Mouse (Mus musculus) ovary, postnatal 36 days (tissue): ENCODE results near the gene Nrxn3.

Experiments used
- DNase-seq: peaks from one replicate; pipeline ENCODE4 v3.0.0; 2022; ENCODE audit warnings: low spot score, mixed read lengths

The Nrxn3 gene

DNA sequence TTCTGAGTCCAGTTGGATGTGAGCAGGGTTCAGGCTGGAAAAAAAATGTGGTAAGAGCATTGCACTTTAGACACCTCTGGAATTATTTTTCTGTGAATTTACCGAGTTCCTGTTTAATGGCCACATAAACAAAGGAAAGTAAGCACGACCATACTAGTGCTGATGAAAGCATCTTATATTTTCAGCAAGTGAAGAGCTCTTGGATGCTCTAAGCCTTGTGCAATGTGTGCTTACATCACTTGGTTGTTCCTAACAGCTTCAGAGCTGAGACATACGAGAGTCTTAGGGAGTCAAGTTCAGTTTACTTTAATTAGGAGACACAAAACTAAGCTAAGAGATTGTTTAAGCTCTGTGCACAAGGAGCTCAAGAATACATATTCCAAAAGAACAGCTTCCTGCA is 1231.0 kb downstream of the Nrxn3 start:
- no peak for DNase-seq

GRCm38 (mm10) chr12:89954441-89955070 is 1231.9 kb downstream of the Nrxn3 start:
- no peak for DNase-seq

GRCm38 (mm10) chr12:89963073-89963472 is 1240.4 kb downstream of the Nrxn3 start:
- no peak for DNase-seq

GRCm38 (mm10) chr12:89976648-89977047 is 1254.0 kb downstream of the Nrxn3 start:
- no peak for DNase-seq

- DNase-seq = no peak
Observed at GRCm38 (mm10) chr12:89977479-89977878, 1254.8 kb downstream of the Nrxn3 start.

- no peak for DNase-seq
Observed at GRCm38 (mm10) chr12:89979190-89979589, 1256.5 kb downstream of the Nrxn3 start.

DNA sequence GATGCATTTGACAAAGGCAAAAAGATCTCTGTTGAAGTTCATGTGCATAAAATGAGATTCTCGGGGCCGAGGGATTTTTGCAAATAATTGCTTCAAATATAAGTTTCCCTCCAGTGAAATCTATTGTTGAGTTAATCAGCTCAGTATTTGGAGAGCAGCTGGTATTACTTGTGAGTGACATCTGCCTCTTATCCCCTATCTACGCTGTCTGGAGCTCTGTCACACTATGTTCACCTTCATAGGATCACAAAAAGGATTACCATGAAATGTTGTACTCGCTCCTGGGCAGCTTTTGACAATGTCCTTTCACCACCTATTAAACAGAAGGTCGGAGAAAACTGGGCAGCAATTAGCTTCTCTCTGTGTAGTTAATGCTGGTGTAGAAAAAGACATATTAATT is 1259.8 kb downstream of the Nrxn3 start:
- DNase-seq = no peak

- no peak for DNase-seq
Observed at GRCm38 (mm10) chr12:89983399-89983798, 1260.7 kb downstream of the Nrxn3 start.

GRCm38 (mm10) chr12:89986219-89986618 is 1263.5 kb downstream of the Nrxn3 start:
- DNase-seq = no peak

GRCm38 (mm10) chr12:89993273-89993672 is 1270.6 kb downstream of the Nrxn3 start:
- no peak for DNase-seq

DNA sequence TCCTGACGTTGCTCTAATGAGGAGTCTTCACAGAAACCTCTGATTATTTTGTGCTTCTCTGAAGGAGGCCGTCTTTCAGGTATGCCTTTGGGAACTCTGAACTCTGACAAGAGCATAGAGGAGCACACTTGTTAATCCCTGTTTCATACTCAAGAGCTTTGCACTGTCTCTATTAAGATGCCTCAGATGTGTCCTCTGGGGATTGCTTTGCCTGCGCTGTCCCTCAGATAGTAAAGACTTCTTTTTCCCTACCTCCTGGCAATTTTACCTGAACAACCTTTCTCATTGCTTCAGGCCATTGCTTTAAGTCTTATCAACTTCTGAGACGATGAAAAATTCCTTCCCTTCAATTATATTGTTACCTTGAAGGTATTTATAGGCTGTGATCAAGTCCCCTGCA is 1272.7 kb downstream of the Nrxn3 start:
- no peak for DNase-seq

GRCm38 (mm10) chr12:90010280-90010679 is 1287.6 kb downstream of the Nrxn3 start:
- DNase-seq = no peak

DNA sequence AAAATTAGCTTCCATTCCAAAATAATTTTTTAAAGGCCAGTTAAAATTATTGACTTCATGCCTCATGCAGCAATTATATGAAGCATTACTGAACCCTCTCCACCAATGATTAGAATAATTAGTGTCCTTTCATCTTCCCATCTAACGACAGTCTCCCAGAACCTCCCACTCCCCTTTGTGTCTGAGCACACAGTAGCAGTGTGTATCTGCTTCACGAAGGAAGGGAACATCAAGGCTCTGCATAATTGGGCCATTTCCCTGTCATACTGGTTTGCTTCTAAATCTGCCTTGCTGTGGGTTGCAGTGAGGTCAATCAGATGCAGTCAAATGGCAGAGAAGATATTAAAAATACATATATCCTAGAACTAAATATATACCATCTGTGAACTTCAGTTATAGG is 1291.3 kb downstream of the Nrxn3 start:
- DNase-seq = no peak

GRCm38 (mm10) chr12:90027023-90027422 is 1304.3 kb downstream of the Nrxn3 start:
- no peak for DNase-seq

- DNase-seq = no peak
Observed at GRCm38 (mm10) chr12:90041038-90041437, 1318.4 kb downstream of the Nrxn3 start.

- DNase-seq = no peak
Observed at GRCm38 (mm10) chr12:90056256-90056655, 1333.6 kb downstream of the Nrxn3 start.

- DNase-seq = no peak
Observed at GRCm38 (mm10) chr12:90059786-90060185, 1337.1 kb downstream of the Nrxn3 start.

DNA sequence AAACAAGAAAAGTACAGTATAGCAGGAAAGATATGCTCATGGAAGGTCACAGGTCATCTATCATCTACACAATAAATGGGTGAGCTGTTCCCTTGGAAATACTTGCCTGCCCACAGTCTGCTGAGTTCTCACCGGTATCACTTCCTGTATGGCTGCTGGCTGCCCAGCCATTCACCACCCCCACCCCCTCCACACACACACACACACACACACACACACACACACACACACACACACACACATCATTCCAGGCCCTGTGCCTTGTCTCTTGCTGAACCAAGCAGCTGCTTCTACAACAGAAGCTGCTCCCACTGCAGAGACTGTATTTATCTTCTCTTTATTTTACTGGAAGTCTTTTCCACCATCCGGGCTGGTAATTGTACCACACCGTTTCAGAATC is 1338.6 kb downstream of the Nrxn3 start:
- no peak for DNase-seq

DNA sequence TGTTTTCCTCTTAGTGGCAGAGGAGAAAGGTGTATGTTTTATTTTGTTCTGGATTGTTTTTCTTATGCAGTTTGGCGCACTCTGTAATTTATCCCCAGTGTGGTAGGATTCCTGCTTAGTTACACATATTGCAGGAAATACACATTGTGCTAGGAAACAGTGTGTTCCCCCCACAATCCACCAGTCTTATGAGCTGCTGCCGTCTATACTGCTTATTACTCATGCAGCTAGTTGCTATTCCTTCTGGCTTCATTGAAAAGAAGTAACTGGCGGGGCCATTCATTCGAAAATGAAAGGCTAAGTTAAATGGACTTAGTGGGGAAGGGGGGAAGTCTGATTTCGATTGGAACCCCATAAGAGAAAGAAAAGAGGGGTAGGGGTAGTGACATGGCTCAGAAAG is 1339.5 kb downstream of the Nrxn3 start:
- no peak for DNase-seq

- DNase-seq = no peak
Observed at GRCm38 (mm10) chr12:90063443-90063842, 1340.8 kb downstream of the Nrxn3 start.

GRCm38 (mm10) chr12:90085862-90086261 is 1363.2 kb downstream of the Nrxn3 start:
- no peak for DNase-seq

DNA sequence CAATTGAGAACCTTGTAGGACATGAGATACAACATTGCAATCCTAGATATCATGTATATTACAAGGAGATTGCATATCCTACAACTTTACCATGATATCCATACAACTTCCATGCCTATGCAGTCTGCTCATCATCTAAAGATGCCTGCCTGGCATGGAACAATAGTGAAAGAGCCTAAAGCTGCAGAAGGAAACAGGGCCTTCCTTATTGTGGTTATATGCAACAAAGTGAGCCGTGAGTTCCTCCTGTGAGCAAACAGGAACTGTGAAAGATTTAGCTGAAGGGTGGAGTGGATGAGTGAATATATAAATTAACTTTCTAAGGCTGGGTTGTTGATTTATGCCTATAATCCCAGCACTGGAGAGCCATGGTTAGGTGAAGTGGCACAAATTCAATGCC is 1373.1 kb downstream of the Nrxn3 start:
- DNase-seq = no peak

DNA sequence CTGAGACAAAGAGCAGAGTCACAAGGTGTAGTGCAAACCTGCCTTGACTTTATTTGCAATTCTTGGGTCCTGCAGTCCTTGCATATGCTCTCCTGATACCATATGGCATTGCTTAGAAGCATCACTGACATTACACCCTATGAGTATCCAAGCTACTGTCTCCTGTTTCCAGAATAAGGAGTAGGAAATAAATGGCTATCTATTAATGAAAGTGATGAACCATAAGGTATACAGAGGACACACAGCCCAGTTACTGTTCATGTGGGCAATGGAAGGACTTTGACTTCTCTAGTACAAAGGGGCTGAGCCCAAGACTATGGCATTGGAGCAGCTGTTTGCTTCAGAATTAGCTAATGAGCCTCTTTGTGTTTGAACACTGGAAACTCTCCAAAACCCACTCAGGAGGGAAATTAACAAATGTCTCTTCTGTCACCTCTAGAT is 1390.7 kb downstream of the Nrxn3 start:
- no peak for DNase-seq
